Mouse (Mus musculus) MEL (cell line): Measurements from ENCODE around the gene Lcor. TPM values are rescaled to one million over a fixed set of nuclear protein-coding genes. Genes with fewer than 3 reads are reported as not detected.

Experiments
- DNase-seq: peaks from one replicate; pipeline ENCODE4 v3.0.0; 2011; ENCODE audit warnings: low read depth, low spot score
- H3K27ac ChIP-seq: 2 replicates; pipeline ENCODE4 v1.5.1; 2012; ENCODE audit warnings: low read depth, mild to moderate bottlenecking, control low read depth, low read length, moderate library complexity; ENCODE audit not compliant: control insufficient read depth
- H3K27me3 ChIP-seq, 2 experiments: fragments of 150-350 bp in 1 of 2; sonication (generic) in 1 of 2; 2 replicates each; pipeline ENCODE4 v1.6.1; 2012; ENCODE audit warnings: low read length in 2 of 2, mild to moderate bottlenecking in 2 of 2, improper control_type of control experiment in 1 of 2, moderate library complexity in 1 of 2; ENCODE audit not compliant: insufficient read depth in 2 of 2, control insufficient read depth in 1 of 2
- H3K36me3 ChIP-seq, 2 experiments: 2 replicates each; pipeline ENCODE4 v1.6.1; 2012 to 2014; ENCODE audit warnings: low read length in 2 of 2, improper control_type of control experiment in 1 of 2, inconsistent platforms in 1 of 2, mild to moderate bottlenecking in 1 of 2; ENCODE audit not compliant: insufficient read depth in 2 of 2, control insufficient read depth in 1 of 2
- H3K4me1 ChIP-seq, 2 experiments: fragments of 150-350 bp in 1 of 2; sonication (generic) in 1 of 2; 2 replicates each; pipeline ENCODE4 v1.6.1; 2012; ENCODE audit warnings: low read length in 2 of 2, improper control_type of control experiment in 1 of 2, mild to moderate bottlenecking in 1 of 2; ENCODE audit not compliant: insufficient read depth in 2 of 2, control insufficient read depth in 1 of 2
- H3K4me3 ChIP-seq, 2 experiments: fragments of 150-350 bp in 1 of 2; sonication (generic) in 1 of 2; 2 replicates each; pipeline ENCODE4 v1.5.1; 2012; ENCODE audit warnings: low read depth in 2 of 2, low read length in 2 of 2, mild to moderate bottlenecking in 2 of 2, moderate library complexity in 2 of 2, control low read depth in 1 of 2, improper control_type of control experiment in 1 of 2; ENCODE audit not compliant: control insufficient read depth in 1 of 2, insufficient read depth in 1 of 2
- H3K79me2 ChIP-seq: 2 replicates; pipeline ENCODE4 v1.6.1; 2012; ENCODE audit warnings: mild to moderate bottlenecking, low read length, moderate library complexity; ENCODE audit not compliant: control insufficient read depth, poor library complexity, insufficient read depth
- H3K9ac ChIP-seq: 2 replicates; pipeline ENCODE4 v1.6.1; 2012; ENCODE audit warnings: low read depth, mild to moderate bottlenecking, control low read depth, low read length, moderate library complexity; ENCODE audit not compliant: control insufficient read depth, poor library complexity, severe bottlenecking
- H3K9me3 ChIP-seq: fragments of 150-350 bp; sonication (generic); replicated peaks from 2 replicates; pipeline ENCODE4 v1.6.1; 2012; ENCODE audit warnings: mild to moderate bottlenecking, low read length, improper control_type of control experiment, moderate library complexity; ENCODE audit not compliant: insufficient read depth
- BHLHE40 ChIP-seq: IDR thresholded peaks from 2 replicates; pipeline ENCODE4 v1.6.1; 2012; ENCODE audit warnings: low read depth, mild to moderate bottlenecking, inconsistent platforms, low read length, improper control_type of control experiment, borderline replicate concordance
- CHD1 ChIP-seq: IDR thresholded peaks from 2 replicates; pipeline ENCODE4 v1.6.1; 2012; ENCODE audit warnings: low read depth, mild to moderate bottlenecking, inconsistent platforms, low read length, improper control_type of control experiment
- CHD2 ChIP-seq: IDR thresholded peaks from 2 replicates; pipeline ENCODE4 v1.6.1; 2011; ENCODE audit warnings: low read length, improper control_type of control experiment
- CTCF ChIP-seq, 3 experiments: IDR thresholded peaks in 2 of 3; conservative IDR thresholded peaks in 1 of 3; 2 replicates each; pipeline ENCODE4 v1.5.1; 2011 to 2012; ENCODE audit warnings: low read length in 3 of 3, low read depth in 2 of 3, mild to moderate bottlenecking in 2 of 3, improper control_type of control experiment in 1 of 3, inconsistent platforms in 1 of 3, mixed read lengths in 1 of 3, moderate library complexity in 1 of 3; ENCODE audit not compliant: control insufficient read depth in 1 of 3, insufficient read depth in 1 of 3, poor library complexity in 1 of 3, severe bottlenecking in 1 of 3
- ELF1 ChIP-seq: IDR thresholded peaks from 2 replicates; pipeline ENCODE4 v1.6.1; 2014; ENCODE audit warnings: low read depth, mild to moderate bottlenecking, inconsistent platforms, low read length, improper control_type of control experiment, moderate library complexity
- EP300 ChIP-seq, 2 experiments: IDR thresholded peaks; 2 replicates each; pipeline ENCODE4 v1.6.1; 2011; ENCODE audit warnings: improper control_type of control experiment in 2 of 2, low read length in 2 of 2, low read depth in 1 of 2, mild to moderate bottlenecking in 1 of 2
- ETS1 ChIP-seq: IDR thresholded peaks from 2 replicates; pipeline ENCODE4 v1.6.1; 2012; ENCODE audit warnings: low read depth, mild to moderate bottlenecking, inconsistent platforms, low read length, improper control_type of control experiment, moderate library complexity
- GATA1 ChIP-seq: IDR thresholded peaks from 2 replicates; pipeline ENCODE4 v1.6.1; 2011; ENCODE audit warnings: low read depth, low read length, improper control_type of control experiment
- HCFC1 ChIP-seq: IDR thresholded peaks from 2 replicates; pipeline ENCODE4 v1.6.1; 2012; ENCODE audit warnings: low read depth, mild to moderate bottlenecking, inconsistent platforms, low read length, improper control_type of control experiment, moderate library complexity
- KAT2A ChIP-seq: conservative IDR thresholded peaks from 2 replicates; pipeline ENCODE4 v1.6.1; 2012; ENCODE audit warnings: low read depth, low read length, improper control_type of control experiment, inconsistent platforms
- MAFK ChIP-seq: IDR thresholded peaks from 2 replicates; pipeline ENCODE4 v1.6.1; 2011; ENCODE audit warnings: low read depth, mild to moderate bottlenecking, low read length, improper control_type of control experiment, borderline replicate concordance
- MAX ChIP-seq: IDR thresholded peaks from 2 replicates; pipeline ENCODE4 v1.6.1; 2011; ENCODE audit warnings: low read length, improper control_type of control experiment
- MEF2A ChIP-seq: IDR thresholded peaks from 2 replicates; pipeline ENCODE4 v1.6.1; 2014; ENCODE audit warnings: low read depth, mild to moderate bottlenecking, inconsistent platforms, low read length, improper control_type of control experiment; ENCODE audit not compliant: poor library complexity, insufficient replicate concordance, severe bottlenecking; ENCODE audit errors: extremely low read depth
- MXI1 ChIP-seq: IDR thresholded peaks from 2 replicates; pipeline ENCODE4 v1.6.1; 2011; ENCODE audit warnings: mild to moderate bottlenecking, low read depth, low read length, improper control_type of control experiment
- MYC ChIP-seq: IDR thresholded peaks from 2 replicates; pipeline ENCODE4 v1.6.1; 2011; ENCODE audit warnings: low read depth, mild to moderate bottlenecking, low read length, improper control_type of control experiment, moderate library complexity
- NELFE ChIP-seq: IDR thresholded peaks from 2 replicates; pipeline ENCODE4 v1.6.1; 2011; ENCODE audit warnings: low read depth, low read length, improper control_type of control experiment
- NRF1 ChIP-seq: IDR thresholded peaks from 2 replicates; pipeline ENCODE4 v1.6.1; 2014; ENCODE audit warnings: low read depth, mild to moderate bottlenecking, inconsistent platforms, low read length, improper control_type of control experiment, moderate library complexity; ENCODE audit not compliant: poor library complexity, insufficient read depth, severe bottlenecking
- POLR2A ChIP-seq, 2 experiments: IDR thresholded peaks; 2 replicates each; pipeline ENCODE4 v1.6.1; 2011 to 2012; ENCODE audit warnings: low read length in 2 of 2, mild to moderate bottlenecking in 2 of 2, control low read depth in 1 of 2, improper control_type of control experiment in 1 of 2, low read depth in 1 of 2, moderate library complexity in 1 of 2; ENCODE audit not compliant: control insufficient read depth in 1 of 2, insufficient read depth in 1 of 2, poor library complexity in 1 of 2
- POLR2AphosphoS2 ChIP-seq: IDR thresholded peaks from 2 replicates; pipeline ENCODE4 v1.6.1; 2011; ENCODE audit warnings: low read length, improper control_type of control experiment
- POLR2AphosphoS5 ChIP-seq: IDR thresholded peaks from 2 replicates; pipeline ENCODE4 v1.6.1; 2012; ENCODE audit warnings: low read depth, borderline replicate concordance, mild to moderate bottlenecking, inconsistent platforms, low read length, moderate library complexity, mixed read lengths
- RCOR1 ChIP-seq: IDR thresholded peaks from 2 replicates; pipeline ENCODE4 v1.6.1; 2012; ENCODE audit warnings: low read depth, mild to moderate bottlenecking, inconsistent platforms, low read length, improper control_type of control experiment
- SMC3 ChIP-seq: IDR thresholded peaks from 2 replicates; pipeline ENCODE4 v1.6.1; 2011; ENCODE audit warnings: low read depth, low read length, improper control_type of control experiment
- TBP ChIP-seq: IDR thresholded peaks from 2 replicates; pipeline ENCODE4 v1.8.0; 2011; ENCODE audit warnings: low read depth, low read length, improper control_type of control experiment
- TCF12 ChIP-seq: IDR thresholded peaks from 2 replicates; pipeline ENCODE4 v1.6.1; 2014; ENCODE audit warnings: low read depth, mild to moderate bottlenecking, inconsistent platforms, low read length, improper control_type of control experiment, moderate library complexity
- UBTF ChIP-seq: IDR thresholded peaks from 2 replicates; pipeline ENCODE4 v1.6.1; 2012; ENCODE audit warnings: low read depth, mild to moderate bottlenecking, inconsistent platforms, low read length, improper control_type of control experiment, moderate library complexity, borderline replicate concordance; ENCODE audit not compliant: insufficient read depth
- USF1 ChIP-seq: IDR thresholded peaks from 2 replicates; pipeline ENCODE4 v1.6.1; 2014; ENCODE audit warnings: low read depth, mild to moderate bottlenecking, inconsistent platforms, low read length, improper control_type of control experiment, moderate library complexity
- USF2 ChIP-seq, 2 experiments: IDR thresholded peaks; 2 replicates each; pipeline ENCODE4 v1.6.1; 2011 to 2012; ENCODE audit warnings: improper control_type of control experiment in 2 of 2, low read length in 2 of 2, borderline replicate concordance in 1 of 2, inconsistent platforms in 1 of 2, low read depth in 1 of 2, mild to moderate bottlenecking in 1 of 2; ENCODE audit not compliant: insufficient read depth in 1 of 2
- ZC3H11A ChIP-seq: IDR thresholded peaks from 2 replicates; pipeline ENCODE4 v1.6.1; 2012; ENCODE audit warnings: low read depth, mild to moderate bottlenecking, inconsistent platforms, low read length, improper control_type of control experiment
- ZKSCAN1 ChIP-seq: IDR thresholded peaks from 2 replicates; pipeline ENCODE4 v1.6.1; 2012; ENCODE audit warnings: low read depth, mild to moderate bottlenecking, inconsistent platforms, low read length, improper control_type of control experiment, moderate library complexity
- ZNF384 ChIP-seq: IDR thresholded peaks from 2 replicates; pipeline ENCODE4 v1.6.1; 2012; ENCODE audit warnings: low read depth, mild to moderate bottlenecking, inconsistent platforms, low read length, improper control_type of control experiment
- polyA plus RNA-seq, 2 experiments: library from polyadenylated mRNA; stranded (reverse) in 1 of 2; unstranded in 1 of 2; fragments of >175 nt in 1 of 2; fragments of >200 nt in 1 of 2; gene quantifications; 2 replicates each; pipeline versions ENCODE4 v1.2.1 to v1.2.4; 2012; ENCODE audit warnings: low replicate concordance in 2 of 2, low read depth in 1 of 2; ENCODE audit not compliant: insufficient read length in 2 of 2, insufficient read depth in 1 of 2, missing spikeins in 1 of 2
- total RNA-seq: library from RNA; depleted of rRNA; stranded (reverse); fragments of 300-350 nt; gene quantifications from 2 replicates; pipeline ENCODE4 v1.2.3, GENCODE M21; 2012

The Lcor gene
- total and polyA plus RNA-seq, 3 experiments = 8.1 to 8.7 TPM; not detected in 1

DNA sequence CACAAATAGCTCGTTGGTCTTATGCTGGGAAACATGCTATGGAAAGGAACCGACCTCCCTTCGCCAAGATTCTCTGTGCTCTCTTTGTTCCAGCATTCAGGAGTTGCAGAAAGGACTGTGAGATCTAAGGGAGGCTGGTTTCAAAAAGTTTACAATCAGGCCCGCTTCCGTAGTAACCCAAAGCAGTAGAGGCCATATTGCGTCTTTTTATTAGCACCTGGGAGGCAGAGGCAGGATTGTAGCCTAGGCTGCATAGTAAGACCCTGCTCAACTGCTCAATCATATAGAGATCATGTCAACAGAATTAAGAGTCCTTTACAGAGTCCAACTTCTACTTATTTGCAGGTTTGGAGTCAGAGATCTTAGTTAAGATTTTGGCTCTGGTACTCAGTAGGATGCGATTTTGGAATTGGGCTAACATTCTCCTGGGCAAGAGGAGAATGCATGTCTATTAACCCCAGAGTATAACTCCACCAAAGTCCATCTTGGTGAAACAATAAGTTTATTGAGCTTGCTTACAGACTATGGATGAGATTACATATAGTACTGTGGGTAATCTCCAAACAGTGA lies 8.8 kb upstream of the Lcor start:
- peaks cover 11 to 20% of the 10 kb centered on the region in 2 experiments for H3K4me1 ChIP-seq
- H3K4me3 ChIP-seq = no peak overlapping the region
- TF ChIP-seq CHD2 (no peak), ZKSCAN1 (no peak), POLR2AphosphoS2 (no peak), SMC3 (no peak), TCF12 (no peak), TBP (no peak), HCFC1 (no peak), GATA1 (no peak), BHLHE40 (no peak), NELFE (no peak), EP300 (IDR thresholded peaks at IDR 0.05; ENCODE audit: low read depth in 1 of 2, low read length in 2 of 2) (no peak)
- H3K36me3 ChIP-seq = peaks cover 0 to 13% of the 10 kb centered on the region in 2 experiments; a peak in 2 of 4 replicates
- no peak overlapping the region for H3K27ac ChIP-seq
- no peak overlapping the region for H3K9ac ChIP-seq
- H3K27me3 ChIP-seq = no peaks in the 10 kb centered on the region
- no peaks in the 10 kb centered on the region for H3K9me3 ChIP-seq
- no peak for DNase-seq
- no peaks in the 10 kb centered on the region for H3K79me2 ChIP-seq

DNA sequence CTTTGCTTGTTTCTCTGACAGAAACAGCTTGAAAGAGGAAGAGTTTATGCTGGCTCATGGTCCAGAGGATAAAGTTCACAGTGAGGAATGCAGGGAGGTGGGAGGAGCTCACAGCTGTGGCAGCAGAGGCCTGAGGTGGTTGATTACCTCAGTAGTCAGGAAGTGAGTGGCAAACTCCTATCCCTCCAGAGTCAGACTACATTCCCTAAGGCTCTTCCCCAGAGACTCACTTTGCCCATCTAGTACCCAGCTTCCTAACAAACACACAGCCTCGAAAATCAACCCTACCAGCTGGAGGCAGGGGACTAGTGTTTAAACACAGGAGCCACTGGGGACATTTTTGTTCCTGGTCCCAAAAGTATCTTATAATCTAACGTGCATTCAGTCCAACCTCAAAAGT lies 7.5 kb upstream of the Lcor start:
- peak overlapping the region; percentile 55 for H3K9ac ChIP-seq
- peaks cover 11 to 20% of the 10 kb centered on the region in 2 experiments for H3K4me1 ChIP-seq
- H3K79me2 ChIP-seq = no peaks in the 10 kb centered on the region
- H3K27ac ChIP-seq = peak overlapping the region; percentile 85
- H3K27me3 ChIP-seq = no peaks in the 10 kb centered on the region
- peak; percentile 95 for DNase-seq
- peaks cover 0 to 13% of the 10 kb centered on the region in 2 experiments; a peak in 2 of 4 replicates for H3K36me3 ChIP-seq
- H3K4me3 ChIP-seq = peak overlapping the region in 1 of 2 experiments; percentile 15; a peak in 3 of 4 replicates
- no peaks in the 10 kb centered on the region for H3K9me3 ChIP-seq
- TF ChIP-seq BHLHE40 (no peak), ZNF384 (no peak), ETS1 (peak; percentile 96), NRF1 (no peak; the same call in 1 of the 2 replicates), ZC3H11A (no peak), GATA1 (peak; percentile 43; the same call in 1 of the 2 replicates), KAT2A (no peak), MEF2A (no peak), ELF1 (peak; percentile 77), UBTF (no peak), POLR2AphosphoS5 (no peak), MAX (peak; percentile 52; the same call in 1 of the 2 replicates), CHD1 (peak; percentile 70; the same call in 1 of the 2 replicates), MAFK (0 out of 2 replicates have a peak, but pooled peaks have one; percentile 40), CTCF (IDR thresholded peaks at IDR 0.05 in 2 of 3, conservative IDR thresholded peaks at IDR 0.05 in 1 of 3; ENCODE audit: control insufficient read depth in 1 of 3, insufficient read depth in 1 of 3, low read depth in 2 of 3, low read length in 3 of 3, poor library complexity in 1 of 3, severe bottlenecking in 1 of 3) (no peak), SMC3 (no peak), USF1 (no peak), RCOR1 (peak; percentile 41; the same call in 1 of the 2 replicates), USF2 (IDR thresholded peaks at IDR 0.05; ENCODE audit: borderline replicate concordance in 1 of 2, insufficient read depth in 1 of 2, low read depth in 1 of 2, low read length in 2 of 2) (no peak), MXI1 (peak; percentile 61; the same call in 1 of the 2 replicates), POLR2A (IDR thresholded peaks at IDR 0.05; ENCODE audit: control insufficient read depth in 1 of 2, insufficient read depth in 1 of 2, low read depth in 1 of 2, low read length in 2 of 2, poor library complexity in 1 of 2) (peak; percentile 52 to 86; a peak in 3 of 4 replicates), MYC (peak; percentile 77)
